Mouse (Mus musculus) heart, adult 18-20 months (tissue): ENCODE results near the gene Klhl29. TPM values are rescaled to one million over a fixed set of nuclear protein-coding genes. Genes with fewer than 3 reads are reported as not detected.

Experiments used
- DNase-seq, 2 experiments: peaks; one replicate each; pipeline ENCODE4 v3.0.0; 2021 to 2022; ENCODE audit warnings: mixed read lengths in 1 of 2
- total RNA-seq, 2 experiments: library from RNA; stranded (reverse); gene quantifications; 2 replicates each; pipeline ENCODE4 v1.2.3; 2021

Gene Klhl29
- total RNA-seq, 2 experiments from 2014 or later = 0.27 to 0.44 TPM

DNA sequence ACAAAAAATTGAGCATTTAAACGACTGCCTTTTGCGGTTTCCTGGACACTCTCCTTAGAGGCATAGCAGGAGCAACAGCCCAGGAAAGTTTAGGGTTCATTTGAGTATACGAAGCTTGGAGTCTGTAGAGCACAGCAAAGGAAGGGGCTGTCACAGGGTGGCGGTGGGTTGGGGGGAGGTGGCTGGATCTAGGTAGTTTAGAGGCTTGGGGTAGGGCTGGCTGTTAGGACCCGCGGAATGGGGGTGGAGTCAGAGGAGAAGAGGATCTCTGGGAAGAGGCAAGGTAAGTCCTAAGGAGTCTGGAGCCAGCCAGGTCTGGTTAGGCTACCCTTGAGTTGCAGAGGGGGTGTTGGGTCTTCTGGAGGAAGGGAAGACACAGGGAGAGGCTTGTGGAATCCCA, 255.2 kb downstream of the Klhl29 start:
- DNase-seq = no peak

DNA sequence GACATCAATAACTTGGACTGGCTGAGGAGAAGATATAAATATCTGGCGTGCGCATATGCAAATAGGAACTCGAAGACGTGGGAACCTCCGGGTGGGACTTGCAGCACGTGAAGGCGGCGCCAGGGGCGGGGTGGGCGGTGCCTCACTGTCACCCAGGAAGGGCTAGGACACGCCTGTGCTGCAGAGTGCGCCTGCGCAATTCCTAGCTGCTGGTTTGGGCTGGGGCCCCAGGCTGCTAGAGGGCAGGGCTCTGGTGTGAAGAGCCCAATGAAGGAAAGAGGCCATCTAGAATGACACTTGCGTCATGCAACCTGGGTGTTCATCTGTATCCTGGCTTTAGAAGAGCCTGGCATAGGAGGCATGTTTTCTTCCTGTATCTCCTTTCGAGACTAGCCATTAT, 255.8 kb downstream of the Klhl29 start:
- DNase-seq = peak; percentile 88 to 94

DNA sequence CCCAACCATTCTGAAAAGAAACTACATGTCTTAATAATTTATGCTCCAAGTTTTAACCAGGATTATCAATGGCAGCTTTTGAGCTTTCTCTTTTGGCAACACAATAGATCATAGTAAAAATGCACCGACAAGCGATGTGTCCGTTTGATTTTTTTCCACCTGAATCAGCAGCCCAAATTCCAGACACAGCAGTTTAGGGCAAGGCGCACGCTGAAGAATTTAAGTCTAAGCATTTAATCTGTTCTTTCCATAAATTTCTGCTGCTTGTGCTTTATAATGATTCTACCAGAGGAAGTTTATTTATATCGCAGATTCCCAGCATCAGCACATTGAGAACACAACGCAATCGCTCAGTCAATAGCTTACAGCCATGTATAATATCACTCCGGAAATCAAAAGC, 256.2 kb downstream of the Klhl29 start:
- no peak for DNase-seq

DNA sequence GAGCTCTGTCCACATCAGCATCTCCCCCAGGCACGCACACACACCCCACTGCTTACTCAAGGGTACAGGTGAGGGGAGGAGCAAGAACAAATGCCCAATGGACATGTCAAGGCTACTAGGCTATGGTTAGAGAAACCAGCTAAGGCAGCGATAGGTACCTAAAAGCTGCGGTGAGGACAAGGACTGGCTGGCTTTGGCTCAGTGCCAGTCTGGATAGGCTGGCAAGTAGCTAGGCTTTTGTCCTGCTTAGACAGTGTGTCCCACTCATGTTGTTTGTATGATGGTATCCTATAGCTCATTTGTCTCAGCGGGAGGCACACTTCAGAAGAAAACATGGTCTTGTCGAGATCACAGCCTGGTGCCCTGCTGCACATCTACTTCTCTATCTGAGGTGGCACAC, 258.9 kb downstream of the Klhl29 start:
- DNase-seq = no peak

DNA sequence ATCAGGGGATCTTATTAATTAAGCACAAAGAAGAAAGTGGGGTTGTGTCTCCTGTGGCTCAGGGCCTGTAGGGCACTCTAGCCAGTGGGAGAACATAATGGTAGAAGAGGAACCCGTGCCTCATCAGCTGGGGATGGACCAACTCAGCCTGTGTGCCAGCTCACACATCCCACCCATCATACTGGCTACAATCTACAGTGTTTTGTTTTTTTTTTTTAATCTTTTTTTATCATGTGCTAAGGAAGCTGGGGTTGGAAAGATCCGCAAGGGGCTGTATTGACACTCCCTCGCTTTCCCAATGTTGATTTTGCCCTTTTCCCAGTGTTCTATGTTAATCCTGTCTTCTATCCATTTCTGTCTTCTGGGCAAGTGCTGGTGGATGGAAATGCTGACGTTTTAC, 260.9 kb downstream of the Klhl29 start:
- no peak for DNase-seq

DNA sequence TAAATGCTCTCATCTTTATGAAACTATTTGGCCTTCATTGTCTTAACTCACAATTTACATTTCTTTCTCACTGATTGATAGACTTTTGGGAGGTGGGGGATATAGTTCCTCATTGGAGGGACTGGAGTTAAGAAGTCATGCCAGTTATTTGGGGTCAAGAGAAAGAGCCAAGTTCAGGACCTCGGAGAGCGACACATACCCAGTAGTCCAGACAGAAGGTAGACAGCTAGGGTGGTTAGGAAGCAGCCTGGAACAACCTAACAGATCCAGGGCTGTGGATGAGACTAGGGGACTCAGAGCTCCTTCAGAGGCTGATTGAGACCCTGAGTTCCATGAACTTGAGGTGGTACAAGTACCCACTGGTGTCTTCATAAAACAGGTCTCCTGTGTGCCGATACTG, 264.1 kb downstream of the Klhl29 start:
- DNase-seq = peak; percentile 13 to 53

DNA sequence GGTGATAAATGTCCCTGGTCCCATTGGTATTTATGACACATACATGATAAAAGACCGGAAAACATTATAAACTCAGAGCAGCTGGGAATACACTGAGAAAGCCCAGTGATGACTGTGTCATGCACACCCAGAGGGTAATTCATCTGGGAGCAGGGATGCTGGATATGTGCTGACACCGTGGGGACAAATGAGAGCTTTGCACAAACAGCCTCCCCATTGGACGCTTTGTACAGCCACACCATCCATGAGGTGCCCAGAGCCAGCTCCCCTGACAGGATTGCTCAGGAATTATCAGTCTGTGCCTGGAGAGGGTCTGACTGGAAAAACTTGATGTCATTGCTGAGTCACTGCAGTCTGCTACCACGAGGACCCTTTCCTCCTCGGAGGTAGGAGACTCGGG, 266.9 kb downstream of the Klhl29 start:
- DNase-seq = no peak

DNA sequence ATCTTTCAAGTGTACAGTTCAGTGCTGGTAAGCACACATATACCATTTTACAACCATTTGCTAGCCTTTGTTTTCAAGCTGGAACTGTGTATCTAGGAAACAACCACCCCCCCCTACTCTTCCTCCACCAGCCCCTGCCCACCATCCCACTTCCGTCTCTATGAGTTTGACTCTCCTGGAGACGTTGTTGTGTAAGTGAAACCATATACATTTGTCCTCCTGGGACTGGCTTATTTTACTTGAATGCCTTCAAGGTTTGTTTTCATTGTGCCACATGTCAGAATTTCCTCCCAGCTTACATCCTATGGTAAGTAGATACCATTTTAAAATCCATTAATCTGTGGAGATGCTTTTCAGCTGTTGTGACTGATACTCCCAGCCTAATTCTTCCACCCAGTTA, 267.7 kb downstream of the Klhl29 start:
- DNase-seq = no peak

DNA sequence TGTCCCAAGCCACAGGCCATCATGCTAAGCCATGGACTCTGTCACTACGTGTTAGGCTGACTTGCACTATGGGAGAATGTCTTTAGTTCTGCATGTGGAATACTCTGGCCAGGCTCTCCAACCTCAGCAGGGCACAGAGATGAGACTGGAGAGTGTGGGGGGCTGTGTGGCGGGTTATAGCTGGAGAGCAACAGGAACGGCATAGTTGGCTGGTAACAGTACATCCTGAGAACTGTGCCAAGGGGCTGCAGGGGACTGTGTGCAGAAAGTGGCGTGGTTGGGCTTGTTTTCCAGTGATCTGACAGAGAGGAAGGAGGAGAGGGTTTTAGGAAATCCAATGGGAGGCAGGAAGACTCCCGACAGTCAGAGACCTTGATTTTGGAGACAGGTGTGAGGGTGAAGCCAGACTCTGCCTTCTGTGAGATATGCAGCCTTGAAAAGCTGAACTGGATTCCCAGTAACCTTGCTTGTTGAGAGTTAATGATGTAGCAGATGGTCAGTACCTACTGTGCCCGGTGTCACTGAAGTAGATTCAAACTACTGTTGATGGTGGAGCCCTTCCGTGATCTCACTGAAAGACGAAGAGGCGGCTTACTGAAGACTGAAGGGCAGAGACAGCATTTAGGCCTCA, 270.9 kb downstream of the Klhl29 start:
- no peak for DNase-seq

DNA sequence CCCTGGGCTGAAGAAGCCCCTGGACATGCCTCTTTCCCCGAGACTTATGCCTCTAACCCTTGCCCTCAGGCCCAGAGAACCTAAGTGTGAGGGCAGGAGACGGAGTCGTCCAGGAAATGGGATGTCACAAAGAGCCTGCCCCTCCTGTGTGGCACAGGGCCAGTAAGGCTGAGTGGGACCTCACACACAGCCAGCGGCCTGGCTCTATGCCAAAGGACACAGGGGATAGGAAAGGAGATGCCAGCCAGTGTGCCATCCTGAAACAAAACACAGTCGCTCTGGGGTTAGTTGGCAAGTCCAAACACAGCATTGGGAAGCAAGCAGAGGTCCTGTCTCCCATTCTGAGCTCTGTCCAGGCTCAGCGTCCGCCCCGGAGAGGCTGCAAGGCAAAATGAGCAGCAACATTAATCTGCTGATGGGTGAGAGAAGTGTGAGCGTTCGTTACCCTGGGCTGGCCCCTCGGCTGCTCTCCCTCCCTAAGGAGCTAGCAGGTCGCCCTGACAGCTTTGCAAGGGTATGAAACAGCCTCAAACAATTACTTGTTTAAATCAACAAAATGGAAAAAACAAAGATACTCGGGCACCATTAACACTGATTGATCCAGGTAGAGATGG, 274.0 kb downstream of the Klhl29 start:
- no peak for DNase-seq

DNA sequence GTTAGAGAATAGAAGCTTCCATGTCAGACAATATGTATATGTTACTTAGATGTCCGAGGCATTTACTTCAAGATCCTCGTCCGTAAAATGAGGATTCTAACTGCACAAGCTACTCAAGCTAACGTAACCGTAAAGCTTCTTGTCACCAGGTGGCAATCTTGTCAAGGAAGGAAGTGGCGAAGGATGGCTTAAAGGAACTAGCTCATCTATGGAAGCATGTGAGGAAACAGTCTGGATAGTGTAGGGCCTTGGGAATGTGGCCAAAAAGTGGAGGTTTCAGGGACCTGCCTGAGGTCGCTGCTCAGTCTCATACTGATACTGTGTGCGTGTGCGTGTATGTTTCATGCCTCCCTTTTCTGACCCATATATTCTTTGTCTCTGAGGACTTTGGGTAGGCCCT, 275.9 kb downstream of the Klhl29 start:
- no peak for DNase-seq

DNA sequence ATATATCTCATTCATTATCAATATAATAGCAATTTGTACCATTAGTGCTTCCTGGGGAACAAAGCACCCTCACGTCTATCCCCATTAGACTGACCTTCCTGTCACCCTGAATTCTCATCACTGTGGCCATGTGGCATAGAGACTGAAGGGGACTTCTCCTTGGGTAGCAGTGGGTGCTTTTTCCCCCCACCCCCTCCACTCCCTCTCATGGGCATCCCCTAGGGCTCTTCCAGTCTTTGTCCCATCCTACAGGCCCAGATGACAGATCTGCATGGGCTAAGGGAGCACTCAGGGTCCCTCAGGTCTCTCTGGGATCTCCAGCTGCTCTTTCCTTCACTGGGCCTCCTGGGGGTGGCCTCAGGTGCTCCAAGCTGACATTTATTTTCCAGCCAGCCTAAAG, 286.8 kb downstream of the Klhl29 start:
- no peak for DNase-seq

DNA sequence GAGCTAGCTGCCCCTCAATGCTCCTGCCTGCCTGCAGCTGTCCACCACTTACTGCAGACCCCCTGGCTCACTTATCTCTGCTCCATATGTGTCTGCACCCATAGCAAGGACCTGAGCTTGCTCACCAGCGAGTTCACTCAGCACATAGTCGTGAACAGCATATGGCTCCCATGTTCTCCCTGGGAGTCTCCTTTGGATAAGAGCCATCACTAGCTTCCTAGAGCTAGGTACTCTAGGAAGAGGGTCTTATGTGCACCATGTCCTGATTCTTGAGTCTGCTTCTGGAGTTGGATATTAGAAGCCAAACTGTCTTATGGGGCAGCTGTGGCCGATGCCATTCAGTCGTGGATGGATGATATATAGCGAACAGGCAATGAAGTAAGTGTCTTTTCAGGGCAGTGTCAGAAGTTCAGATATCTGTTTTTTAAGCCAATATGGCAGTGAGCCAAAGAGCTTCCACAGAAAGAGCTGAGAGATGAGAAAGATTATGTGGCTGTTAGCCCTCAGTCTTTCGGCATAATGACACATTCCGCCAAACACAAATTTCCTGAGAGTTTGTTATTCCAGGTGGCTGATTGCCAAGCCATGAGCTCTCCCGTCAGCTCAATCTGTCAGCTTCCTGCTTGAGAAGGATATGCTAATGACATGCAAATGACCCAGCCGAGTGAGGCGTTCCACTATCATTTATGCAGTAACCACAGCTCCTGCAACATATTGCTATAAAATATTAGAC, 287.5 kb downstream of the Klhl29 start:
- peak; percentile 34 to 52 for DNase-seq

DNA sequence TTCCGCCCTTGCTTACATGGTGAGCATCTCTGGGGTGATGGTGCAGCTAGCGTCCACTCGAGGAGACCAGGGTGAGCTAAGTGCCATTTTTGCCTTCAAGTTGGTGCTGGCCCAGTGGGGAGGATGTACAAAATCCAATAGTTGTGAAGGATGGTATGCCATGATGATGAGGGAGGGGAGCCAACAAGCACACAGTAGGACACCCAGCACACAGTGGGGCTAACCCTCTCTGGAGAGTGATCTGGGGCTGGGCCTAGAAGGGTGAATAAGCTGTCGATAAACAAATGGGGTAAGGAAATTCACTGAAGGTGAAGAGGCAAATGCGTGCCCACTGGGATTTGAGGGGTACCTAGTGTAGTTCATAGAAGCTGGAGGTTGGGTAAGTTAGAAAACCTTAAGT, 290.8 kb downstream of the Klhl29 start:
- DNase-seq = no peak

DNA sequence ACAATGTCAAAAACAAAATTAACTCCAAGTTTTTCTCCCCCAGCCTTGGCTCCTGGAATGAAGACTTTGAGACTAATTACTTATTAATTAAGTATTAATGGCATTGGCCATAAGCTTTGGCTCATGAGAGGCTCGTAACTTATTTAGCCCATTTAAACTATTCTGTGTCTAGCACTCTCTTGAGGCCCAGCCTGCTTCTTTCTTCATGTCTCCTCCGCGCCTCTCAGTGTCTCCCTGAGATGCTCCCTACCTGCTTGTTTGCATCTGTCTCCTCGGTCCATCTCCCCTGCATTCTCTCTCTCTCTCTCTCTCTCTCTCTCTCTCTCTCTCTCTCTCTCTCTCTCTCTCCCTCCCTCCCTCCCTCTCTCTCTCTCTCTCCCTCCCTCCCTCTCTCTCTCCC, 294.0 kb downstream of the Klhl29 start:
- no peak for DNase-seq

DNA sequence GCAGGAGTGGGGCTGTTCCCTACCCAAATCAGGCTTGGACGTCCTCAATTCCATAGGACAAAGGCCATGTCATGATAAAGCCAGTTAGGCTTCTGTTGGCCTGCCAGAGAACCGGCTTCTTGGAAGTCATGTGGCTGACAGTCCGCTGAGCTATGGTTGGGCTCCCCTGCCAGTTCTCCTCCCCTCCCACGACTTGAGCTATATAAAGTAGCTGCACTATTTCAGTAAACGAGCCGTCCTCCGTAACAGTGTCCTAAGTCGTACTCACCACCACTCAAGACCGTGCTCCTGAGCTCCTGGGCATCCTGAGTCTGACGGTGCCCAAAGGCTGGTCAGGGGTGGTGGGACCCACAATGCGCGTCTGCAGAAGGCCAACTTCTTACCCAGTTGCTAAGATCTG, 302.3 kb downstream of the Klhl29 start:
- DNase-seq = peak; percentile 36 to 55

DNA sequence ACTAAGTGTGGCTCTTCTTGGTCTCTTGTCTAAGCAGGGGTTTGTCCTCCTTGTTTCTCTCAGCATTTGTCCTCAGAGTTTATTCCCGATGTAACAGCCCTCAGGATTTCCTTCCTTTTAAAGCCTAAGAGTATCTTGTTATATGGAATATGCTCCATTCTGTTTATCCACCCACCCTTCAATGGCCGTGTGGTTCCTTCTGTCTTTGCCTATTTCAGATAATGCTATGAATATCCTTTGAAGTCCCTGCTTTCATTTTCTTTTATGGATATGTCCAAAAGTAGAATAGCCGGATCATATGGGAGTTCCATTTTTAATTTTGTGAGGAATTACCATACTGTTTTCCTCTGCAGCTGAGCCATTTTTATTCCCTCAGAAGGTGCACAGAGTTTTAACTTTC, 305.4 kb downstream of the Klhl29 start:
- no peak for DNase-seq

DNA sequence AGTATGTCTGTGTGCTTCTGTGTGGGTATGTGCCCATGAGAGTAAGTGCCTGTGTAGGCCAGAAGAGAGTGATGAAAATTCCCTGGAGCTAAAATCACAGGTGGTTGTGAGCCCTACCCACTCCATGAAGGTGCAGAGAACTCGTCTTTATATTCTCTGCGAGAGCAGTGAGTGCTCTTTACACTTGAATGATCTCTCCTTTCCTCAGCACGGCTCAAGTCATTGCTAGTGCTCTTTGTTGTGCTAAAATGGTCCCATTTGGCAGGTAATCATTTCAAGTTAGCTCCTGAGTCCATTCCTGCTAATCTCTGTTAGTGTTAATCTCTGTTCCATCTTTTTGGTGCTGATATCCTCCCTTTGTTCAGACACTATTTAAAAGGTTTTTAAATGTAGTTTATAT, 307.9 kb downstream of the Klhl29 start:
- no peak for DNase-seq

DNA sequence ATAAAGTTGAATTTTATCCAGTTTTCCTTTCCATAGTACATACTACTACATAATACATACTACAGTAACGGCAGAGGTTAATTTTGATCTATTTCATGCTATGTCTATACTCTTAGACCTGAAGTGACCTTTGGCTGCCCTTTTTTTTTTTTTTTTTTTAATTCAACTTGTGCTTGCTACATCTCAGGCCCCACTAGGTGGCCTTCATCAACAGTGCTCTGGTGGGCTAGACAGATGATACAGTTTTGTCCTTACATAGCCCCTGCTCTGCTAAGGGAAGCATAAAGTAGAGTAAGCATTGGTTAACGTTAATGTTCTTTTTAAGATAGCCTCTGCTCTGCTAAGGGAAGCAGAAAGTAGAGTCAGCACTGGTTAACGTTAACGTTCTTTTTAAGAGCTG, 327.4 kb downstream of the Klhl29 start:
- no peak for DNase-seq

DNA sequence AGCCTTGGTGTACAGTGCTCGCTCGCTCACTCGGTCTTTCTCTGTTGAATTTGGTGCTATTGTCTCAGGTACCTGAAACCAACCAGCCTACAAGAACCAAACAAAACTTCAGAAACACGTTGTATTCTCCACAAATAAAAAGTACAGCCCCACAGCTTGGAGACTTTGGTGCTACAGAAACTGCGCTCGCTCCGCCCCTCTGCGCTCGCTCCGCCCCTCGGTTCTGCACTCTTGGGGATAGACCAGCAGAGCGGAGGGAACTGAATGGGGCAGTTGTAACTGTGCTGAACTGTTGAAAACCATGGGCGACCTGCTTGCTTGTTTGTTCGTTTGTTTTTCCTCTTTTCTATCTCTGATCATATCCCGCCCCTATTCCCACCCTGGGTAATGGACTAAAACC, 331.3 kb downstream of the Klhl29 start:
- DNase-seq = no peak

DNA sequence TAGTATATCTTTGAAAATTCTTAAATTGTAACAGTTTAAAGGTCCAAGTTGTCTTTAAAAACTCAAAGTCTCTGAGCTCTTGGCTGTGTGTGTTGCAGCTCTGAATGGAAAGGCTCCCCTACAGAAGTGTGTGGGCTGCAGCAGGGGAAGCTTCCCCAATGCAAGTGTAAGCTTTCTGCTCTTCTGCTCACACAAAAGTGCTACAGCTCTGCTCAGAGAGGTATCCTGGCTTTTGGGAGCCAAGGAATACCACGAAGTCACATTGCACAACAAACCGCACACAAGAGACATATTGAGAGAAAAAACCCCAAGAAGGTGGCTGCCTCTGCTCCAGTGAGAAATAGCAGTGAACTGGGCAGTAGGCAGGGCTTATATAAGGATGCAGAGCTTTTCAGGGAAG, 337.5 kb downstream of the Klhl29 start:
- DNase-seq = no peak

DNA sequence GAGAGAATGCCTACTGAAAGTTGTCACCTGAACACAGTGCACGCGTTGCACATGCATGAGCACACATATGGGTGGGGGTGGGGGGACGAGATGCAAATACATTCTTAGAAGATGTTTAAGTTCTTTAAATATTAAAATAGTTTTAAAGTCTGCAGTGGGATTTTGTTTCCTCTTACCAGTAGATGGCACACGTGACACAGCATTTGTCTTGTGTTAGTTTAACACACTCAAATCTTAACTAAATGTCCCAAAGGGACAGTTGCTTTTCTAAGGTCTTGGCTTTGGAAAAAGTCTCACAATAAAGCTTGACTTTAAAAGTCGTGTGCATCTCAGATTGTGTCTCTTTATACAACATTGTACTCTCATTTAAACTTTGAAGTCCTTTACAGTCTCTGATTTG, 346.4 kb downstream of the Klhl29 start:
- no peak for DNase-seq
